Mouse (Mus musculus): ENCODE measurements around the gene Stxbp1.

DNA sequence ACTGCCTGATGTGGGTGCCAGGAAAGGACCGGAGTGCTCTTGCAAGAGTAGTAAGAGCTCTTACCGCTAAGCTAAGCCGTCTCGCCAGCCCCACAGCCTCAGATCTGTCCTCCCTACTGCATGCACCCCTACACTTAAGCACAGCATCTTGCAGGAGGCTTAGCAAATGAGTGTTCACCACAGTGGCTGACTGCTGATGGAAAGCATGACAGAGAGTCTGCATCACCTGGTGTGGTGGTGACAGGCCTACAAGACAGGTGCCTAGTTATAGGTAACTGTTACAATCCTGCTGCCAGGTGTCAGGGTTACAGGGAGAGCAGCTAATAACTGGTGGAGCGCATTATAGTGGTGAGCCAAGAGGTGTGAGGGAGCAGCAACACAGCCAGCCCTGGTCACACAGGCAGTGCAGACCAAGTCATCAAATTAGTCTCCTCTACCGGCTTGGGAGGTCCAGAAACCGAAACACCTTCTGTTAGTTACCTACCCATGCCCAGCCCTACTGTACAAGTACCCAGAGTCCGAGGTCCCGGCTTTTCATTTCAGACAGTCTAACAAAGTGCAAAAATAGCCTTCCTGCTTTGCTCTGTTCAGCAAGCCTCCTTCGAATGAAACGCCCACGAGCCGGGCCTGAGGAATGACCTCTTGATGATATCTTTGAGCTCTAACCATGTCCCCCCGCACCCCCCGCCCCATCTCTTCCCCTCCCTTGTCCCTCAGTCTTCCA lies 28.1 kb upstream of the Stxbp1 start:
- TF ChIP-seq CTCF (IDR thresholded peaks at IDR 0.05; ENCODE audit: low read depth) (no peak), EP300 (IDR thresholded peaks at IDR 0.05; ENCODE audit: low read depth) (no peak)

Data from liver, postnatal 0 days (tissue).